Mouse (Mus musculus) forebrain, embryonic 13.5 days (tissue): ENCODE measurements around the gene St8sia2. TPM values are rescaled to one million over a fixed set of nuclear protein-coding genes. Genes with fewer than 3 reads are reported as not detected.
"Not testable (repeated sequence)": the region's sequence is repeated elsewhere in the genome, so short reads cannot be mapped to it uniquely, and the experiment has no call there.

Source experiments
- ATAC-seq: fragments of 200-750 bp; cut with Nextera tagmentation; 2 replicates; pipeline ENCODE4 v1.8.0; 2017
- H3K27ac ChIP-seq: fragments of 300-500 bp; sonication (generic); 2 replicates; pipeline ENCODE4 v1.5.1; 2015; ENCODE audit warnings: inconsistent platforms, mild to moderate bottlenecking, moderate library complexity
- H3K27me3 ChIP-seq: fragments of 300-500 bp; sonication (generic); 2 replicates; pipeline ENCODE4 v1.6.1; 2015; ENCODE audit warnings: mild to moderate bottlenecking, inconsistent platforms
- H3K36me3 ChIP-seq: fragments of 300-500 bp; sonication (generic); 2 replicates; pipeline ENCODE4 v1.6.1; 2015; ENCODE audit warnings: mild to moderate bottlenecking, inconsistent platforms; ENCODE audit not compliant: poor library complexity, severe bottlenecking
- H3K4me1 ChIP-seq: fragments of 300-500 bp; sonication (generic); 2 replicates; pipeline ENCODE4 v1.6.1; 2015; ENCODE audit warnings: inconsistent platforms
- H3K4me2 ChIP-seq: fragments of 300-500 bp; sonication (generic); 2 replicates; pipeline ENCODE4 v1.6.1; 2015; ENCODE audit warnings: inconsistent platforms, mild to moderate bottlenecking, moderate library complexity
- H3K4me3 ChIP-seq: fragments of 300-500 bp; sonication (generic); 2 replicates; pipeline ENCODE4 v1.5.1; 2015; ENCODE audit warnings: mild to moderate bottlenecking, inconsistent platforms
- H3K9ac ChIP-seq: fragments of 300-500 bp; sonication (generic); 2 replicates; pipeline ENCODE4 v1.6.1; 2015; ENCODE audit warnings: mild to moderate bottlenecking, inconsistent platforms
- H3K9me3 ChIP-seq: fragments of 300-500 bp; sonication (generic); replicated peaks from 2 replicates; pipeline ENCODE4 v1.6.1; 2016; ENCODE audit warnings: inconsistent platforms
- WGBS: fragments of 180-500 bp; shearing (Covaris S2); methylation state at CpG from one replicate; pipeline ENCODE4 v1.1.7; 2015; 5-methylcytosine and 5-hydroxymethylcytosine counted together
- polyA plus RNA-seq: library from polyadenylated mRNA; unstranded; fragments of >200 nt; fragmentation: Nextera tagmentation; extraction: Ambion mirVana; gene quantifications from 2 replicates; pipeline ENCODE4 v1.2.1, GENCODE M21; 2015

Gene St8sia2
- polyA plus RNA-seq, 1 experiment from 2014 or later = 53.2 TPM

GRCm38 (mm10) chr7:74021771-74022170 lies 8.3 kb upstream of the St8sia2 start:
- WGBS = 84% methylated on average over 6 of the region's 6 CpGs
- no peaks in the 10 kb centered on the region for H3K36me3 ChIP-seq
- no peak overlapping the region for H3K4me3 ChIP-seq

GRCm38 (mm10) chr7:74016613-74017012 lies 3.1 kb upstream of the St8sia2 start:
- no peak for ATAC-seq
- H3K9me3 ChIP-seq = no peaks in the 10 kb centered on the region
- H3K4me1 ChIP-seq = peaks cover 10% of the 10 kb centered on the region
- no peak overlapping the region for H3K4me2 ChIP-seq
- 85% methylated on average over 2 of the region's 2 CpGs for WGBS
- no peak overlapping the region for H3K27ac ChIP-seq
- H3K4me3 ChIP-seq = no peak overlapping the region
- peaks cover 15% of the 10 kb centered on the region; the same call in 1 of the 2 replicates for H3K27me3 ChIP-seq
- no peaks in the 10 kb centered on the region for H3K36me3 ChIP-seq
- H3K9ac ChIP-seq = no peak overlapping the region

More at GRCm38 (mm10) chr7:74021771-74022170, 8.3 kb upstream of the St8sia2 start:
- Histone ChIP-seq H3K27me3 (0 out of 2 replicates have a peak, but pooled peaks cover 4% of the 10 kb centered on the region), H3K4me2 (no peak overlapping the region), H3K27ac (no peak overlapping the region), H3K4me1 (peaks cover 7% of the 10 kb centered on the region; the same call in 1 of the 2 replicates), H3K9ac (no peak overlapping the region), H3K9me3 (no peaks in the 10 kb centered on the region)
- no peak for ATAC-seq

GRCm38 (mm10) chr7:74012858-74013600 lies 461 bp downstream of the St8sia2 start:
- Histone ChIP-seq H3K9ac (peak overlapping the region; percentile 99), H3K27ac (peak overlapping the region; percentile 98), H3K36me3 (no peaks in the 10 kb centered on the region), H3K9me3 (no peaks in the 10 kb centered on the region), H3K4me3 (peak overlapping the region; percentile 95), H3K4me1 (peaks cover 46% of the 10 kb centered on the region), H3K27me3 (peaks cover 11% of the 10 kb centered on the region; the same call in 1 of the 2 replicates), H3K4me2 (peak overlapping the region; percentile 80)
- peak; percentile 60 for ATAC-seq
- 0% methylated on average over 58 of the region's 70 CpGs for WGBS

DNA sequence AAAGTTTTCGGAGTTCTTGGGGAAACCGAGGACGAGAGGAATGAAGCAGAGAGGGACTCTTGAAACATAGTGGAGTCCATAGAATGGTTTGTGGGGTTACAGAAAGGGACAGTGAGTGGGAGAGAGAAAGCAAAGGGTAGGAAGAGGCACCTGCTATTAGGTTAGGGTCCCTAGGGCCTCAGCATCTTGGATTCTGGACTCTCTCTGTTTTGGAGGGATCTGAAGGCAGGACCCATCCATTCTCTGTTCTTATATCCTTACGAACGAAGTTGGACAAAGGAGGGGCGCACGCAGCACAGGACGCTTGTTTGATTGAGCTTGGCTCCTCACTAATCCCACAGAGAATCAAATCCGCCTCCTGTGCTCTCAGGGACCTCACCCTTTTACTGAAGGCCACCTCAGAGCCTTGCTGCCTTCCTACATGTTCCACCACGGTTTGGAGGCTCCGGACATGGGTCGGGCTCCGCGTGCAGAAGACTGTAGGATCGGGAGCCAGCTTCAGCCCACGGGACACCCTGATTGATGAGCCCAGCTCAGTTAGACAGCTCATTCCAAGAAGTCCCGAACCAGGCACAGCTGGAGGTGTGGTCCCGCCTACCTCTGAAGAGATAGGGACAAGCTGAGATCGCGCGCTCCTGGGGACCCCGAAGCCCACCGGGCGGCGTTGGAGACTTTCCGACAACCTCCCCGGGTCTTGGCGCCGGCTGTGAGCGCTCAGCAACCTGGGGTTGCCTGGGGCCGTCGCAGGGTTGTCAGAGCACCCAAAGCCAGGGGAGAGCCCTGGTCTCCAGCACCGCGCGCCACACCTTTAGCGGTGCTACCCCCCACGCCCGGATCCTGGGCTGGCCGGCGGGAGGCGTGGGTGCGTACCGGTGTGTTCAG lies 1.3 kb downstream of the St8sia2 start:
- Histone ChIP-seq H3K9me3 (no peaks in the 10 kb centered on the region), H3K9ac (peak overlapping the region; percentile 99), H3K4me3 (peak overlapping the region; percentile 95), H3K4me1 (peaks cover 54% of the 10 kb centered on the region), H3K27ac (peak overlapping the region; percentile 98), H3K36me3 (no peaks in the 10 kb centered on the region), H3K27me3 (peaks cover 11% of the 10 kb centered on the region; the same call in 1 of the 2 replicates), H3K4me2 (peak overlapping the region; percentile 80)
- ATAC-seq = peak; percentile 36
- WGBS = 2% methylated on average over 43 of the region's 43 CpGs

GRCm38 (mm10) chr7:74008946-74009542 lies 4.4 kb downstream of the St8sia2 start:
- 59% methylated on average over 7 of the region's 7 CpGs for WGBS
- H3K4me2 ChIP-seq = peak overlapping the region; percentile 25
- no peak for ATAC-seq
- peaks cover 77% of the 10 kb centered on the region for H3K4me1 ChIP-seq
- H3K9me3 ChIP-seq = no peaks in the 10 kb centered on the region
- no peak overlapping the region for H3K9ac ChIP-seq
- no peak overlapping the region for H3K27ac ChIP-seq
- H3K27me3 ChIP-seq = no peaks in the 10 kb centered on the region
- H3K36me3 ChIP-seq = peaks cover 17% of the 10 kb centered on the region
- H3K4me3 ChIP-seq = no peak overlapping the region

DNA sequence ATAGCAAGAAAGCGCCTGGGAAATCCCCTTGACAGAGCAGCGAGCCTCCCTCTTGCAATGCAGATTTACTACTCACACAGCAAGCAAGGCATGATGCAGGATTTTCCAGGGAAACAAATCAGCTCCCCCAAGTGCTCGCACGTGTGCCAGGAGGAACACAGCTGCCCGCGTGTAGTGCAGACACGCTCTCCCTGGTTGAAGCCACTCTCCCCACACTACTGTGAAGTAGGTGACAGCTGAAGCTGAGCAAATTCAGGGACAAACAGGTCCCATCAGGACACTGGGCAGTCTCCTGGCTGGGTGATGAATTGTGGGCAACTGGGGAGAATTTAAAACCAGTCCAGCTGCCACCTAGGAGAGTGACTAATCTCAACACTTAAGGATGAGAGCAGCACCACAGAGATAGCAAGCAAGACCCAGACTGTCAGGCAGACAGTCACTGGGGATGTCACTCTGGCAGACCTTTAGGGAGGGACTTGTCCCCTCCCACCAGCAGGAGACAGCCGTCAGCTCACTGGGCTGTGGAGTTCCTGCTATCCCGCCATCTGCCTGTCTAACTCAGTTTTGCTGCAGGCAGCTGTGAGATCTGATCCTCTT lies 6.6 kb downstream of the St8sia2 start:
- Histone ChIP-seq H3K27ac (peak overlapping the region; percentile 87), H3K36me3 (peaks cover 18% of the 10 kb centered on the region), H3K4me3 (no peak overlapping the region; the same call in 1 of the 2 replicates), H3K9ac (peak overlapping the region; percentile 56), H3K27me3 (no peaks in the 10 kb centered on the region), H3K4me2 (peak overlapping the region; percentile 47), H3K9me3 (no peaks in the 10 kb centered on the region), H3K4me1 (peaks cover 76% of the 10 kb centered on the region)
- 7% methylated on average over 9 of the region's 9 CpGs for WGBS
- ATAC-seq = peak; percentile 80

GRCm38 (mm10) chr7:74006364-74006763 lies 7.1 kb downstream of the St8sia2 start:
- Histone ChIP-seq H3K9me3 (no peaks in the 10 kb centered on the region), H3K4me3 (no peak overlapping the region; the same call in 1 of the 2 replicates), H3K27ac (peak overlapping the region; percentile 87), H3K4me1 (peaks cover 71% of the 10 kb centered on the region), H3K36me3 (peaks cover 18% of the 10 kb centered on the region), H3K4me2 (peak overlapping the region; percentile 47), H3K27me3 (no peaks in the 10 kb centered on the region), H3K9ac (peak overlapping the region; percentile 56)
- WGBS = 0% methylated on average over 1 of the region's 1 CpGs
- ATAC-seq = no peak

GRCm38 (mm10) chr7:74000743-74001510 lies 12.6 kb downstream of the St8sia2 start:
- H3K4me3 ChIP-seq = no peak overlapping the region
- H3K4me1 ChIP-seq = peaks cover 19% of the 10 kb centered on the region
- 90% methylated on average over 12 of the region's 12 CpGs for WGBS
- no peaks in the 10 kb centered on the region for H3K27me3 ChIP-seq
- H3K36me3 ChIP-seq = peaks cover 27% of the 10 kb centered on the region
- no peaks in the 10 kb centered on the region for H3K9me3 ChIP-seq
- 0 out of 2 replicates have a peak, but pooled peaks have one; percentile 17 for ATAC-seq
- no peak overlapping the region for H3K9ac ChIP-seq
- H3K4me2 ChIP-seq = no peak overlapping the region
- H3K27ac ChIP-seq = no peak overlapping the region

DNA sequence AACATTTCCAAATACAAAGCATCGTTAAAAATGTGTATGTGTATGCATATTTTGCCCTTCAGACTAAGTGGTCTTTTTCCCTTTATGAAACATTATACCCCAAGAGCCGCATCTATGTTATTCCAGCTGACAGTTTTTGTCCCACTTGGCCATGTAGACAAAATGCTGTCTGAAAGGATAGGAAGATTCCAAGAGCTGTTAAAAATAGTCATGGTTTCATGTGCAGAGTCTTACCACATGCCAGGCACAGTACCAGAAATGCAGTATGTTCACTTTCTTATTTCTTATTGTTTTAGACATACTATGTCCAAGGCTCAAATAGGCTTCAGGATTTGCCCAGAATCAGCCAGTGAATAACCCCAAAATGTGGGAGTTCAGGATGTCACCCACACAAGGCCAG lies 24.1 kb downstream of the St8sia2 start:
- 0 out of 2 replicates have a peak, but pooled peaks cover 6% of the 10 kb centered on the region for H3K4me1 ChIP-seq
- H3K9me3 ChIP-seq = no peaks in the 10 kb centered on the region
- H3K27ac ChIP-seq = no peak overlapping the region
- WGBS = 96% methylated on average over 2 of the region's 2 CpGs
- no peak for ATAC-seq
- H3K27me3 ChIP-seq = no peaks in the 10 kb centered on the region
- no peak overlapping the region for H3K4me2 ChIP-seq
- H3K9ac ChIP-seq = no peak overlapping the region
- no peak overlapping the region for H3K4me3 ChIP-seq
- peaks cover 42% of the 10 kb centered on the region for H3K36me3 ChIP-seq

DNA sequence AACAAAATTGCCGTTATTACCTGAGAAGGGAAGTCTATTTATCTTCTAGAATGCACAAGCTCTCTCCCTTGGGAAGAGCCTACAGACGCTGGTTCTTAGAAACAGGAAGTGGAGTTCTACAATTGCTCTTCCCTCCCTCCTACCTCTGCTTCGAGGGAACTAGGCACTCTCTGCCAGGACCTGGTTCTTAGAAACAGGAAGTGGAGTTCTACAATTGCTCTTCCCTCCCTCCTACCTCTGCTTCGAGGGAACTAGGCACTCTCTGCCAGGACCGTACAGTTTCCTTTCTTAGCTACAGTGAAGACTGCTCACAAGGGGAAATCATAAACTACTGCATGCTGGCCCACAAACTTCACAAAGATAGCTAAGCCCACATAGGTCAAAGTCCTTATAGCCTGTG lies 41.3 kb downstream of the St8sia2 start:
- not testable (repeated sequence) for H3K27me3 ChIP-seq, H3K4me1 ChIP-seq, H3K9me3 ChIP-seq, H3K27ac ChIP-seq, ATAC-seq, H3K9ac ChIP-seq, H3K4me3 ChIP-seq, H3K4me2 ChIP-seq
- WGBS = 91% methylated on average over 5 of the region's 5 CpGs
- H3K36me3 ChIP-seq = peaks cover 85% of the 10 kb centered on the region

- ATAC-seq = no peak
Measured at GRCm38 (mm10) chr7:73965164-73965563, 48.3 kb downstream of the St8sia2 start.

More at GRCm38 (mm10) chr7:73965164-73965563, 48.3 kb downstream of the St8sia2 start:
- H3K27me3 ChIP-seq = no peaks in the 10 kb centered on the region
- peaks cover 86% of the 10 kb centered on the region for H3K36me3 ChIP-seq
- no peaks in the 10 kb centered on the region for H3K4me1 ChIP-seq
- H3K27ac ChIP-seq = no peak overlapping the region
- WGBS = 93% methylated on average over 3 of the region's 3 CpGs
- no peak overlapping the region for H3K9ac ChIP-seq
- no peaks in the 10 kb centered on the region for H3K9me3 ChIP-seq
- H3K4me2 ChIP-seq = no peak overlapping the region
- no peak overlapping the region for H3K4me3 ChIP-seq
